25 mouse cellular contexts compared by ENCODE assay signal in the genomic region with DNA sequence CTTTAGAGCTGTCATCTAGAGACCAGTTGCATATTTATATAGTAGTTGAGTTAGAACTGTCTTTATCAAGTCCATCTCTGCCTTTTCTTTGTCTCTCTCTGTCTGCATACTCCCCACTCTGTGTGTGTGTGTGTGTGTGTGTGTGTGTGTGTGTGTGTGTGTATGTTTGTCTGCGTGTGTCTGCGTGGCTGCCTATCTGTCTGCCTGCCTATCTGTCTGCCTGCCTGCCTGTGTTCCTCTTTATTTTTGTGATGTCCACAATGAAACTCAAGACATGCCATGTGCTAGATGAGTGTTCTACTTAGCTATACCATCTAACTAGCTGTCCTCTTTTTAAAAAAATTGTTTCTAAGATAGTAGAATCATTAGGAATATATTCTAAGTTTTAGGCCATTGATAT. TPM values are rescaled to one million over a fixed set of nuclear protein-coding genes. Genes with fewer than 3 reads are reported as not detected.
"Had no signal": no experiment of that assay in that cellular context is flagged by ENCODE, and none has a peak within 500 bp of the region (broad histone marks: within the 10 kb centered on the region; RNA-seq: fewer than 3 reads in every experiment).

No protein-coding gene starts in this region.

- H3K9ac ChIP-seq: embryonic facial prominence, embryonic 12.5 days; embryonic facial prominence, embryonic 13.5 days; embryonic facial prominence, embryonic 15.5 days; forebrain, embryonic 12.5 days; forebrain, embryonic 13.5 days; forebrain, embryonic 15.5 days; forebrain, postnatal 0 days had no signal

- H3K36me3 ChIP-seq: embryonic facial prominence, embryonic 10.5 days; embryonic facial prominence, embryonic 12.5 days; embryonic facial prominence, embryonic 13.5 days; embryonic facial prominence, embryonic 15.5 days; forebrain, embryonic 10.5 days; forebrain, embryonic 12.5 days; forebrain, embryonic 15.5 days; heart, embryonic 10.5 days had no signal

- H3K27ac ChIP-seq: embryonic facial prominence, embryonic 10.5 days; embryonic facial prominence, embryonic 12.5 days; embryonic facial prominence, embryonic 13.5 days; embryonic facial prominence, embryonic 15.5 days; forebrain, embryonic 10.5 days; forebrain, embryonic 12.5 days; forebrain, embryonic 13.5 days; forebrain, embryonic 15.5 days; gastrocnemius, adult 2 months; heart, adult 2 months; heart, embryonic 10.5 days had no signal

- H3K9me3 ChIP-seq: embryonic facial prominence, embryonic 10.5 days; embryonic facial prominence, embryonic 12.5 days; embryonic facial prominence, embryonic 13.5 days; embryonic facial prominence, embryonic 15.5 days; forebrain, embryonic 10.5 days; forebrain, embryonic 12.5 days; forebrain, embryonic 13.5 days; forebrain, embryonic 15.5 days; heart, embryonic 10.5 days had no signal

- H3K27me3 ChIP-seq: embryonic facial prominence, embryonic 12.5 days; embryonic facial prominence, embryonic 13.5 days; embryonic facial prominence, embryonic 15.5 days; forebrain, embryonic 12.5 days; forebrain, embryonic 13.5 days; forebrain, embryonic 15.5 days had no signal

- DNase-seq: cerebellum, adult 9-11 months; cerebellum, postnatal 10 days; cerebellum, postnatal 14 days; cerebellum, postnatal 25 days; cerebellum, postnatal 36 days; embryo, embryonic 11 days; forebrain, postnatal 0 days; gastrocnemius, adult 2 months; gastrocnemius, postnatal 10 days; gastrocnemius, postnatal 14 days; gastrocnemius, postnatal 25 days; gastrocnemius, postnatal 36 days; heart, adult 11 months; heart, adult 18-20 months; heart, adult 2 months had no signal

- H3K4me1 ChIP-seq: embryonic facial prominence, embryonic 10.5 days; embryonic facial prominence, embryonic 12.5 days; embryonic facial prominence, embryonic 13.5 days; embryonic facial prominence, embryonic 15.5 days; forebrain, embryonic 13.5 days; forebrain, embryonic 15.5 days; heart, embryonic 10.5 days had no signal

- H3K4me3 ChIP-seq: embryonic facial prominence, embryonic 10.5 days; embryonic facial prominence, embryonic 12.5 days; embryonic facial prominence, embryonic 13.5 days; embryonic facial prominence, embryonic 15.5 days; erythroblast, embryonic 14.5 days; forebrain, embryonic 10.5 days; forebrain, embryonic 12.5 days; forebrain, embryonic 13.5 days; forebrain, embryonic 15.5 days; gastrocnemius, adult 2 months; heart, adult 2 months; heart, embryonic 10.5 days had no signal

RNA-seq across cellular contexts. Expression of a gene that starts 42.0 kb away (rescaled TPM):
- polyA plus RNA-seq: erythroblast, embryonic 14.5 days had no signal
